Mouse (Mus musculus) kidney, adult 2 months (tissue): Measurements from ENCODE around the gene Shisa5.

Source experiments
- CTCF ChIP-seq: fragments of 200-500 bp; conservative IDR thresholded peaks from 2 replicates; pipeline ENCODE4 v1.5.1; 2011; ENCODE audit warnings: low read depth, mild to moderate bottlenecking, control low read depth, low read length, moderate library complexity, mixed read lengths; ENCODE audit not compliant: insufficient read depth, insufficient read length
- POLR2A ChIP-seq: fragments of 200-500 bp; IDR thresholded peaks from one replicate; pipeline ENCODE4 v1.6.1; 2011; ENCODE audit warnings: low read depth, low read length, control low read depth

- TF ChIP-seq POLR2A (no peak), CTCF (no peak)
These were observed 21.3 kb upstream of the Shisa5 start for GRCm38 (mm10) chr9:109016973-109017604.
